Mouse (Mus musculus) kidney, adult 2 months (tissue): Measurements from ENCODE around the gene Cacna1c.

Source experiments
- CTCF ChIP-seq: fragments of 200-500 bp; conservative IDR thresholded peaks from 2 replicates; pipeline ENCODE4 v1.5.1; 2011; ENCODE audit warnings: low read depth, mild to moderate bottlenecking, control low read depth, low read length, moderate library complexity, mixed read lengths; ENCODE audit not compliant: insufficient read depth, insufficient read length
- POLR2A ChIP-seq: fragments of 200-500 bp; IDR thresholded peaks from one replicate; pipeline ENCODE4 v1.6.1; 2011; ENCODE audit warnings: low read depth, low read length, control low read depth

GRCm38 (mm10) chr6:118567816-118568215, 628.4 kb downstream of the Cacna1c start:
- TF ChIP-seq POLR2A (no peak), CTCF (no peak)
